Mouse (Mus musculus): ENCODE measurements around the gene Pth1r. TPM values are rescaled to one million over a fixed set of nuclear protein-coding genes. Genes with fewer than 3 reads are reported as not detected.

Gene Pth1r
- polyA plus RNA-seq, 1 experiment: 4.6 TPM

GRCm38 (mm10) chr9:110741711-110742294, 5.1 kb downstream of the Pth1r start, which contains the start of gene Myl3:
Gene Myl3 (plus strand): TSS chr9:110741861.
- Histone ChIP-seq H3K36me3 (ENCODE audit: control insufficient read depth, insufficient read depth, low read length, poor library complexity, severe bottlenecking) (no peaks in the 10 kb centered on the region), H3K4me3 (ENCODE audit: low read depth, low read length) (peak within 1 kb of the TSS; percentile 79), H3K27me3 (ENCODE audit: control insufficient read depth, insufficient read depth, low read length, poor library complexity, severe bottlenecking) (peaks cover 21% of the 10 kb centered on the region), H3K4me1 (ENCODE audit: control insufficient read depth, insufficient read depth, low read length) (no peaks in the 10 kb centered on the region), H3K27ac (ENCODE audit: insufficient read depth, low read length) (no peak within 1 kb of the TSS), H3K9me3 (replicated peaks; ENCODE audit: control insufficient read depth, insufficient read depth, low read length, poor library complexity, severe bottlenecking) (no peaks in the 10 kb centered on the region), H3K9ac (ENCODE audit: low read depth, poor library complexity, severe bottlenecking) (peak within 1 kb of the TSS; percentile 80)
- TF ChIP-seq POLR2A (IDR thresholded peaks at IDR 0.05; ENCODE audit: insufficient read depth, low read length) (no peak), CTCF (IDR thresholded peaks at IDR 0.05; ENCODE audit: low read depth, low read length) (no peak), EP300 (IDR thresholded peaks at IDR 0.05; ENCODE audit: insufficient read depth, low read depth, low read length) (no peak)

- H3K27ac ChIP-seq (ENCODE audit: insufficient read depth, low read length): no peak overlapping the region
- no peaks in the 10 kb centered on the region for H3K36me3 ChIP-seq (ENCODE audit: control insufficient read depth, insufficient read depth, low read length, poor library complexity, severe bottlenecking)
- TF ChIP-seq EP300 (IDR thresholded peaks at IDR 0.05; ENCODE audit: insufficient read depth, low read depth, low read length): no peak
- TF ChIP-seq CTCF (IDR thresholded peaks at IDR 0.05; ENCODE audit: low read depth, low read length): no peak
- TF ChIP-seq POLR2A (IDR thresholded peaks at IDR 0.05; ENCODE audit: insufficient read depth, low read length): no peak
- no peaks in the 10 kb centered on the region for H3K4me1 ChIP-seq (ENCODE audit: control insufficient read depth, insufficient read depth, low read length)
- H3K9ac ChIP-seq (ENCODE audit: low read depth, poor library complexity, severe bottlenecking): no peak overlapping the region
- H3K27me3 ChIP-seq (ENCODE audit: control insufficient read depth, insufficient read depth, low read length, poor library complexity, severe bottlenecking): peaks cover 21% of the 10 kb centered on the region
- no peaks in the 10 kb centered on the region for H3K9me3 ChIP-seq (replicated peaks; ENCODE audit: control insufficient read depth, insufficient read depth, low read length, poor library complexity, severe bottlenecking)
- no peak overlapping the region for H3K4me3 ChIP-seq (ENCODE audit: low read depth, low read length)
These were observed 7.0 kb downstream of the Pth1r start for GRCm38 (mm10) chr9:110739961-110740360.

GRCm38 (mm10) chr9:110738054-110738453, 8.9 kb downstream of the Pth1r start:
- TF ChIP-seq EP300 (IDR thresholded peaks at IDR 0.05; ENCODE audit: insufficient read depth, low read depth, low read length): no peak
- no peak for TF ChIP-seq CTCF (IDR thresholded peaks at IDR 0.05; ENCODE audit: low read depth, low read length)
- TF ChIP-seq POLR2A (IDR thresholded peaks at IDR 0.05; ENCODE audit: insufficient read depth, low read length): no peak
- Histone ChIP-seq H3K27me3 (ENCODE audit: control insufficient read depth, insufficient read depth, low read length, poor library complexity, severe bottlenecking) (peaks cover 14% of the 10 kb centered on the region), H3K36me3 (ENCODE audit: control insufficient read depth, insufficient read depth, low read length, poor library complexity, severe bottlenecking) (no peaks in the 10 kb centered on the region), H3K27ac (ENCODE audit: insufficient read depth, low read length) (no peak overlapping the region), H3K9ac (ENCODE audit: low read depth, poor library complexity, severe bottlenecking) (no peak overlapping the region), H3K4me3 (ENCODE audit: low read depth, low read length) (no peak overlapping the region), H3K4me1 (ENCODE audit: control insufficient read depth, insufficient read depth, low read length) (no peaks in the 10 kb centered on the region), H3K9me3 (replicated peaks; ENCODE audit: control insufficient read depth, insufficient read depth, low read length, poor library complexity, severe bottlenecking) (no peaks in the 10 kb centered on the region)

DNA sequence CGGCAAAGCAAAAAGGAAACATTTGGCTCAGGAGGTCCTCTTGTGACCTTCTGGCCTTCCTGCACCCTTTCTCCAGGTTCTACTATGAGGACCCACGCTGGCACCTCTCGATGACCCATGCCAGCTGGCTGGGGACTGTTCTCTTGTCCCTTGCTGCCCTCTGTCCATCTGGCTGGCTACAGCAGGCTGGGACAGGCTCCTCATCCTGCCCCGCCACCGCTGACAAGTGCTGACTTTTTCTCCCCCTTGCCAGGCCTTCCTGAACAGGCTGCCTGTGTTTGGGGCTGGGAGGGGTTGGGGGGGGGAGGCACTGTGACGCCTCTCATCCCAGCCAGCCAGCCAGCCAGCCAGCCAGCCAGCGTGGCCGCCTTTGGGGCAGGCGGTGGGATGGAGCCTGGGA, 10.6 kb downstream of the Pth1r start:
- H3K4me1 ChIP-seq (ENCODE audit: control insufficient read depth, insufficient read depth, low read length): no peaks in the 10 kb centered on the region
- H3K9me3 ChIP-seq (replicated peaks; ENCODE audit: control insufficient read depth, insufficient read depth, low read length, poor library complexity, severe bottlenecking): no peaks in the 10 kb centered on the region
- no peak overlapping the region for H3K27ac ChIP-seq (ENCODE audit: insufficient read depth, low read length)
- H3K9ac ChIP-seq (ENCODE audit: low read depth, poor library complexity, severe bottlenecking): no peak overlapping the region
- H3K36me3 ChIP-seq (ENCODE audit: control insufficient read depth, insufficient read depth, low read length, poor library complexity, severe bottlenecking): no peaks in the 10 kb centered on the region
- H3K4me3 ChIP-seq (ENCODE audit: low read depth, low read length): no peak overlapping the region
- TF ChIP-seq EP300 (IDR thresholded peaks at IDR 0.05; ENCODE audit: insufficient read depth, low read depth, low read length): no peak
- TF ChIP-seq POLR2A (IDR thresholded peaks at IDR 0.05; ENCODE audit: insufficient read depth, low read length): no peak
- TF ChIP-seq CTCF (IDR thresholded peaks at IDR 0.05; ENCODE audit: low read depth, low read length): no peak
- no peaks in the 10 kb centered on the region for H3K27me3 ChIP-seq (ENCODE audit: control insufficient read depth, insufficient read depth, low read length, poor library complexity, severe bottlenecking)

- Histone ChIP-seq H3K9me3 (replicated peaks; ENCODE audit: control insufficient read depth, insufficient read depth, low read length, poor library complexity, severe bottlenecking) (no peaks in the 10 kb centered on the region), H3K27ac (ENCODE audit: insufficient read depth, low read length) (no peak overlapping the region), H3K4me3 (ENCODE audit: low read depth, low read length) (no peak overlapping the region), H3K4me1 (ENCODE audit: control insufficient read depth, insufficient read depth, low read length) (no peaks in the 10 kb centered on the region), H3K27me3 (ENCODE audit: control insufficient read depth, insufficient read depth, low read length, poor library complexity, severe bottlenecking) (no peaks in the 10 kb centered on the region), H3K9ac (ENCODE audit: low read depth, poor library complexity, severe bottlenecking) (no peak overlapping the region), H3K36me3 (ENCODE audit: control insufficient read depth, insufficient read depth, low read length, poor library complexity, severe bottlenecking) (no peaks in the 10 kb centered on the region)
- TF ChIP-seq EP300 (IDR thresholded peaks at IDR 0.05; ENCODE audit: insufficient read depth, low read depth, low read length) (no peak), CTCF (IDR thresholded peaks at IDR 0.05; ENCODE audit: low read depth, low read length) (no peak), POLR2A (IDR thresholded peaks at IDR 0.05; ENCODE audit: insufficient read depth, low read length) (no peak)
These were observed 12.8 kb downstream of the Pth1r start for GRCm38 (mm10) chr9:110734154-110734553.

DNA sequence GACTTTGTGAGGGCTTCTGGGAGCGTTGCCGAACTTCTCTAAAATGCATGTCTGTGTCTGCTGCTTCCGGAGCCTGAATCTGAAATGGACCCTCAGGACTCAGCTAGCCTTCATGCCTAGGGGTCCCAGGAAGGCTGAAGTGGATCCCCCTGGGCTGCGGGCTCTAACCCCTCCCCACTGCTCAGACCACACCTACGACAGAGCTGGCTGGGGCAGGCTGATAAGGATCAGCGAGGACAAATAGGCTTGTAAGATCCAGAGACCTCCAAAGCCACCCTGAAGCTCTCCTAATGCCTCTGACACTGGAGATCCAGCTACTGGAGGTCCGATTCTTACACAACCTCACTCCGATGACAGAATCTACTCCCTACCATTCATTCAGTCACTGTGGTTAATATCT, 13.8 kb downstream of the Pth1r start:
- Histone ChIP-seq H3K4me1 (ENCODE audit: control insufficient read depth, insufficient read depth, low read length) (no peaks in the 10 kb centered on the region), H3K27ac (ENCODE audit: insufficient read depth, low read length) (no peak overlapping the region), H3K27me3 (ENCODE audit: control insufficient read depth, insufficient read depth, low read length, poor library complexity, severe bottlenecking) (no peaks in the 10 kb centered on the region), H3K4me3 (ENCODE audit: low read depth, low read length) (peak overlapping the region; percentile 65), H3K36me3 (ENCODE audit: control insufficient read depth, insufficient read depth, low read length, poor library complexity, severe bottlenecking) (no peaks in the 10 kb centered on the region), H3K9me3 (replicated peaks; ENCODE audit: control insufficient read depth, insufficient read depth, low read length, poor library complexity, severe bottlenecking) (no peaks in the 10 kb centered on the region), H3K9ac (ENCODE audit: low read depth, poor library complexity, severe bottlenecking) (peak overlapping the region; percentile 13; the same call in 1 of the 2 replicates)
- TF ChIP-seq POLR2A (IDR thresholded peaks at IDR 0.05; ENCODE audit: insufficient read depth, low read length): no peak
- no peak for TF ChIP-seq EP300 (IDR thresholded peaks at IDR 0.05; ENCODE audit: insufficient read depth, low read depth, low read length)
- no peak for TF ChIP-seq CTCF (IDR thresholded peaks at IDR 0.05; ENCODE audit: low read depth, low read length)
